Mouse (Mus musculus): ENCODE measurements around the gene Hcfc1.

Gene Hcfc1

GRCm38 (mm10) chrX:73941860-73942259 is 24.3 kb downstream of the Hcfc1 start:
- in situ Hi-C loops (cut with MseI, MboI) = no loop called here

GRCm38 (mm10) chrX:73931871-73932270 is 34.3 kb downstream of the Hcfc1 start:
- in situ Hi-C loops (cut with MseI, MboI) = no loop called here

GRCm38 (mm10) chrX:73930402-73931062 is 35.6 kb downstream of the Hcfc1 start, which contains the start of gene Renbp:
Gene Renbp, minus strand, starts transcription at chrX:73930850.
- in situ Hi-C loops (cut with MseI, MboI) = no loop called here

GRCm38 (mm10) chrX:73922550-73922882 is 43.6 kb downstream of the Hcfc1 start:
- in situ Hi-C loops (cut with MseI, MboI) = no loop called here

- in situ Hi-C loops (cut with MseI, MboI) = no loop called here
These were observed 44.2 kb downstream of the Hcfc1 start, which contains the start of the genes Arhgap4 and Naa10 for GRCm38 (mm10) chrX:73921823-73922549. Gene Arhgap4, minus strand, starts transcription at chrX:73921870. Gene Naa10, minus strand, starts transcription at chrX:73921944.

- in situ Hi-C loops (cut with MseI, MboI) = no loop called here
These were observed 44.8 kb downstream of the Hcfc1 start for GRCm38 (mm10) chrX:73921285-73921822.

- in situ Hi-C loops (cut with MseI, MboI) = no loop called here
These were observed 47.5 kb downstream of the Hcfc1 start for GRCm38 (mm10) chrX:73918631-73919030.

GRCm38 (mm10) chrX:73916945-73917344 is 49.2 kb downstream of the Hcfc1 start:
- in situ Hi-C loops (cut with MseI, MboI) = no loop called here

- in situ Hi-C loops (cut with MseI, MboI) = no loop called here
These were observed 51.1 kb downstream of the Hcfc1 start for GRCm38 (mm10) chrX:73914827-73915703.

- in situ Hi-C loops (cut with MseI, MboI) = no loop called here
These were observed 54.6 kb downstream of the Hcfc1 start for GRCm38 (mm10) chrX:73911588-73911987.

- in situ Hi-C loops (cut with MseI, MboI) = no loop called here
These were observed 55.0 kb downstream of the Hcfc1 start for GRCm38 (mm10) chrX:73911156-73911555.

GRCm38 (mm10) chrX:73910451-73910850 is 55.7 kb downstream of the Hcfc1 start:
- in situ Hi-C loops (cut with MseI, MboI) = no loop called here

- in situ Hi-C loops (cut with MseI, MboI) = no loop called here
These were observed 56.1 kb downstream of the Hcfc1 start for GRCm38 (mm10) chrX:73910049-73910448.

- in situ Hi-C loops (cut with MseI, MboI) = loop anchor here in 1 of 2 experiments (10.0 kb wide), 1 partner anchor 93 kb away; no protein-coding TSS in a partner anchor
These were observed 68.2 kb downstream of the Hcfc1 start for GRCm38 (mm10) chrX:73897959-73898358.

GRCm38 (mm10) chrX:73895719-73896118 is 70.4 kb downstream of the Hcfc1 start, which contains the start of gene L1cam:
Gene L1cam, minus strand, starts transcription at chrX:73896105.
- in situ Hi-C loops (cut with MseI, MboI) = loop anchor here in 1 of 2 experiments (10.0 kb wide), 1 partner anchor 91 kb away; no protein-coding TSS in a partner anchor

- in situ Hi-C loops (cut with MseI, MboI) = loop anchor here in 1 of 2 experiments (10.0 kb wide), 1 partner anchor 88 kb away; no protein-coding TSS in a partner anchor
These were observed 73.3 kb downstream of the Hcfc1 start for GRCm38 (mm10) chrX:73892833-73893232.
